Mouse (Mus musculus) 3134 (cell line): ENCODE measurements around the gene Ephb1.

ENCODE experiments used
- DNase-seq: peaks from one replicate; pipeline ENCODE4 v3.0.0-alpha.2; 2011; ENCODE audit warnings: low spot score; ENCODE audit not compliant: insufficient read length; ENCODE audit errors: extremely low read depth

The Ephb1 gene

DNA sequence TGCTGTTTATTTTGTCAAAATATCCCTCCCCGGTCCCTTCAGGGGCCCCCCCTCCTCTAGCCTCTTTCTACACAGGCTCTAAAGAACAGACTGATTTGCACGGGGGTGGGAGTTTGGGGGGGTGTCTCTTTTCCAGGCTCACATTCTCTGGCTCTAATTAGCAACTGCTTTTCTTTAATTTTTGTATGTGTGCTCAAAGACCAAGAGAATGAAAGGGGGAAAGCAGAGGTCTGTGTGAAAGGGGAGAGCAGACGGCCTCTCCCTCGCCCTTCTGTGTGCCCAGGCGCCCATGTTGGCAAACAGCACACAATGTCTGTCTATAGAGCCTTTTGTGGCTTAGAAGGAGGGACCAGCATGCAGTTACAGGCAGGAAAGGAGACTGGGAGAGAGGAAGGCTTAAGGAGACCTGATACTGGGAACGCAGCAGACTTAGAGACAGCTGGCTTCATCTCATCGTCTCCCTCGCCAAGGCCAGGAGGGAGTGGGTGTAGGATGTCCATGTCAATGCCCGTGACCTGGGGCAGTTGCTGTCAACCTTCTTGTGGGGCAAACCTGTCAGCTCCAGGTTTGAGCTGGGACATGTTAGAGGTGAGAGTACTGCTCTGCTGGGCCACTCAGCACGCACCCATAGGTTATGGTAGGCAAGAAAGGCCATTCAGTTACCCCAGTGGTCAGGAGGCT lies 172.5 kb downstream of the Ephb1 start:
- DNase-seq = no peak

DNA sequence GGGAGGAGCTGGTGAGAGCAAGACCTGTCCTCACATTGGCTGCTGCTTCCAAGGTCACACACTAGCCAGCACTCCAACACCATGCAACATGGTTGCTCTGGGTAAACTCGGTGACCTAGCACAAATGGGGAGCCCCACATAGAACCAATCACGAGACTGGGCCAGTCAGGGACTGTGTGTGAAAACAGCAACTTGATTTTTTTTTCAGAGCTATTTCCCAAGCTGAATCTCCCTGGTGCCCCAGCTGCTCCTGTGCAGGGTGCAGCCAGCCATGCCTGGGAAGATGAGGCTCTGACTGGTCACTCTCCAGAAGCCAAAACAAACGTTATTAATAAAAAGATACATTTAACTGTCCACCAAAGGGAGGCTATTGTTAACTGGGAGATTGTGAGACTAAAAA lies 173.2 kb downstream of the Ephb1 start:
- DNase-seq = no peak

DNA sequence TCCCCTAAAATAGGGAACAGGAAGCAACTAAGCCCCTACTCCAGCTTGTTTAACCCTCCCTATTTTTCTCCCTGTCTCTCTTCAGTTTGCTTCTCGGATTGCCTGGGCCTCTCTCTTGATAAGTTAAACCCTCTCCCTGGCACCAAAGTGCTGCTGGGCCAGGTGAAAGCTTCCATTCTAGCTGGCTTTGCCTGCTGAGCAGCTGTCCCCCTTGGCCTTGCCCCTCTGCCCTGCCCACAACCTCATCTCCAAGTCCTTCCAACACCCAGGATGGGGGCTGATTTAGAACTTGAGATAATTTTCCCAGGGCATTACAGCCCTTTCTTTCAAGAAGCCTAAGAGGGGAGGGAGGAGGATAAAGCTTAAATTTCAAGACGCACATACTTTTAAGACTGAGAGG lies 174.0 kb downstream of the Ephb1 start:
- no peak for DNase-seq

DNA sequence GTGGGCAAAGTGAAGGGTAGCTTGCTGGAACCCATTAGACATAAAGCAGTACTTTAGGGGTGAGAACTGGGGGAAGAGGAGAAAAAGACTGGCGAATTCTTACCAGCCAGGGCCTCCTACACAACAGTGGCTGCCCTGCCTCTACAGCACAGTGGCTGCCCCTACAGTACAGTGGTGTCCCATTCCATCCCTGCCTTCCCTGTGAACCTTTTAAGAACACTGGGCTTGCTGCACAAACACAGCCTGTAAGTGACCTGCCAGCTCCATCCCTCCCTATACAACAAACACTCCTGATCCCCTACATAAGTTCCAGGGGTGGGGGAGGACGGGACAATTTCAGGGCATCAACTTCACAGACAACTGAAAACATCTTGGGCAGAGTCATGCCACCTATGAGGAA lies 174.4 kb downstream of the Ephb1 start:
- DNase-seq = no peak

DNA sequence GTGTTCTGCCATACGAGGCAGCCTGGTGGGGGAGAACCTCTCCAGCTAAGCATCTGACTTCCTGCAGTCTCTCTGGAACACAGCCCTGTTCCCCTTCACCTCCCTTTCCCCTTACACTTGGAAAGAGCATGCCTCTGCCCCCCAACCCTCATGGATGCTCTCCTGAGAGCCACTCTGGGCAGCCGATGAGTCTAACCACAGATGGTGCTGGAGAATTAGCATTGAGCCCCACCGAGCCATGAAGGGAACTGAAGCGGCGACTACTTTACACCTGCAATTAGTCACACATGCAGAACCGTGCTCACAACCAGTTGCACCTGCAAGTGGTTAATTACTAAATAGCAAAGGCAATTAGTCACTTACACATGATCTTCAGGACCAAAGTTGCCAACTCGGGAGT lies 184.8 kb downstream of the Ephb1 start:
- no peak for DNase-seq

DNA sequence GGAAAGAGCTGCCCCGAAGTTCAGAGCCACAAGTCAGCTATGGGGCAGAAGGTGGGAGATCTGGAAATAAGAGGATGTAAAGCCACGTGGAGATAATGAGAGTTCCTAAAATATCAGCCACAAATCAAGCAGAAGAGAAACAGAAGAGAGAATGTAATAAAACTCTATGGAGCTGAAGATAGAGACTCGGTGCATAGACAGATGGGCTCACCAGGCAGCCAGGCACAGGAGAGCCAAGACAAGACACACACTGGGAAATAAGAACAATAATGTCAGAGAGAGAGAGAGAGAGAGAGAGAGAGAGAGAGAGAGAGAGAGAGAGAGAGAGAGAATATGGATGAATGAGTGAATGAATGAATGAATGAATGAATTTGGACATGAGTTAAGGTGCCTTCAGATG lies 198.6 kb downstream of the Ephb1 start:
- DNase-seq = no peak

DNA sequence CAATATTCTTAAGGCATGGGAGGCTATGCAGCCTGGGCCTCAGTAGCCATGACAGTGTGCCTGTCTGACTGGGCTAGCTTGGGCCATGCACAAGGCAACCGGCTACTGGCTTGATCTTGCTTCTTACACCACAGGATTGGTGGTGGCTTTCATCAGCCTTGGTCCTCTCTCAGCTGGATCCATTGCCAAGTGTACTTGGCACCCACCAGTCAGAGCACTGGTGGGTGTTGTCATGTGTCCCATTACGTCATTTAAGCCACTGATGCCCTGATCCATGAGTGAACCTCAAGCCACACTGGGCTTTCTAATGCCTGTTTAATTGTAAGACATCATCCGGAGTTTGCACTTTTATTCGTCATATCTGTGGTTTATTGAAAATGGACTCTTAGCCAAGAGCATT lies 215.3 kb downstream of the Ephb1 start:
- DNase-seq = no peak

DNA sequence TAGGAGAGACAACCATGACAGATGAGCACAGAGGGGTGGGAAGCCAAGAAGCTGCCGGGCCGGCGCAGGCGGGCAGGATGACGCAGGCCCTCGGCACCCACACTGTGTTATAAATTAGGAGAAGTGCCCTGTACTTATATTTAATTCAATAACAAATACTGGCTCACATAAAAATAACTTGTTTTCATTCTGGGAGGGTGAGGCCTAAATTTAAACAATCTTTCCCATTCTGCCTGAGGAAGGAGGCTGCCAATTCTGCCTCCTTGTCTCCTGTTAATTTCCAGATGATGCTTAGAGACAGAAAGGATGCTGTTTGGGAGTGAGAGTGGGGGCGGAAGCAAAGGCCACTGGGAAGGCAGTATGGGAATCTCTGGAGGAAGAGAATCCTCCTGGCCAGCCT lies 215.8 kb downstream of the Ephb1 start:
- DNase-seq = no peak

DNA sequence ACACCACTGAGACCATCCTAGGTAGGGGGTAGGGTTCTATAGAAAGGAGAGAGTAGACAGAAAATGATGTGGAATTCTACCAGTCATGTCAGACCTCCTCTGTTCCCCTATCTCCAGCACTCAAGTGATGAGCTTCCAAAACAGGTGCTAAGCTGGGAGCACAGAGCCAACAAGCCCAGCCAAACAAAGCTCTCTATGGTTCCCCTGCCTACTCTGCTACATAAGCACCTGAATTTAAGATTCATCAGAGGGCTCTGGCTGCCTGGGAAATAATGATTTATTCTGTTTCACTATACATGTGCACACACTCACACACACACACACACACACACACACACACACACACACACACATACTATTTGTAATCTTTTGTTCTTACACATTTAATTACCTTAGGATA lies 216.3 kb downstream of the Ephb1 start:
- no peak for DNase-seq

DNA sequence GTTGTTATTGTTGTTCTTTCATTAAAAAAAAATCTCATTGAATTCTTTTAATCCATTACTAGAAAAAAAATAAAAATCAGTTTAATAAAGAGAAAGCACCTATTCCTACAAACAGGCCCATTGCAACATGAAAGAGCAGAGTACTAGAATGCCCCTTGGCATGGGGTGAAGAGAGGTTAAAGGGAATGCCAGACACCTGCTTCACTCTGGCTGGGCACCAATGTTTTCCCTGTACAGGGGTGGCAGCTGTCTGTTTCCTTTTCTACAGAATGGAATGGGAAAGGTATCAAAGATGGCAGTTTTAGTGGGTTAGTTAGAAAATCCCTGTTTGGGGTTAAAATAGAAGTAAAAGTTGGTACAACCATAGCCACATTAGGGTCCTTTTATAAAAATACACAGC lies 224.0 kb downstream of the Ephb1 start:
- DNase-seq = no peak

DNA sequence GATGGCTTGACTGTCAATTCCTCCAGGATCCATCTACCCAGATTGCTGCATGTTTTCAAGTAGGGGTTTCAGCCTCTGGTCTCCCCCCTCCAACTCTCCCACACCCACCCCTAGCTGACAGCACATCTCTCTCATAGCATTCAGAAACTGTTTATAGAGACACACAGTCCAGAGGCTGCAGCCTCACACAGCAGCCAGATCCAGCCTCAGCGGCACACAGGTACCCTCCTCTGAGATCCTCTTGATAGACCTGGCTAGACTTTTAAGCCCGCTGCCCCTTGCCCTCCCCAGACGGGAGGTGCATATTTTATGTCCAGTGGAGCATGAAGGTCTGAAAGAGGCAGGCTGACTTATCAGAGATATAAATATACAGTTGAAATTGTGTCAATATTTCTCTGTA lies 228.0 kb downstream of the Ephb1 start:
- no peak for DNase-seq

DNA sequence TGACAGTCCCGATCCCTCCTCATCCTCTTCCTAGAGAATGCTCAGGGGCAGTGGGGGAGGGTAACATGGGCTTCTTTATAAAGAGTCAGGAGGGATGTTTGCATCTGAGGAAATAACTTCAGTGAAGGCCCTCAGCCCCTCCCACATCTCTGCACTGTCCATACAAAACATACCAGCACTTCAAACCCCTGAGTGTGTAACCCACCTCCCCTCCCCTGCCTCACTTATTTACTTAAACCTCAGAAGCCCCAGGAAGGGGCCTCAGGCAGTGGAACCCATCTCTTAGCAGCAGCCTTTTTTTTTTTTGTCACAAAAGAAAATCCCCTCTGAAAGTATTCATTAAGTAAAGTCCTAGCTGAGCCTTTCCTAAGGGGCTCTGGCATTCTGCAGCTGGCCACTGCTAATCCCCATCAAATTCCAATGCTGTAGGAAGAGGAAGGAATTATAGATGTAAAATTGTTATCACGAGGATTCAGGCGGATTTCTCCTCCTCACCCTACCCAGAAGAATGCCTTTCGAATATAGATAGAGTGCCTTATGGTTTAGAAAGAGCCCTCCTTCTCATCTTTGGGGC lies 231.5 kb downstream of the Ephb1 start:
- no peak for DNase-seq

DNA sequence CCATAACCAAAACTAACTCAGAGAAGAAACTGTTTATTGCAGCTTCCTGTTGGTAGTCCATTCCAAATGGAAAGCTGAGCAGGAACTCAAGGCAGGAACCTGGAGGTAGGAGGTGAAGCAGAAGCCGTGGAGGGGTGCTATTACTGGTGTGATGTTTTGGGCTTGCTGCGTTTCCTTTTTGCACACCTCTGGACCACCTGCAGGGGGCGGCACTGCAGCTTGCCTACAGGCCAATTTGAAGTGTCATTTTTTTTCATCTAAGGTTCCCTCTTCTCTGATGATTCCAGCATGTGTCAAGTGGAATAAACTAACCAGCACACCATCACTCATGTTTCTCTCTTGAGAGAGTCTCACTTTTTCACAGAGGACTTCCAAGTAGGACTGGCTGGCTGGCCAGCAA lies 235.1 kb downstream of the Ephb1 start:
- DNase-seq = no peak

DNA sequence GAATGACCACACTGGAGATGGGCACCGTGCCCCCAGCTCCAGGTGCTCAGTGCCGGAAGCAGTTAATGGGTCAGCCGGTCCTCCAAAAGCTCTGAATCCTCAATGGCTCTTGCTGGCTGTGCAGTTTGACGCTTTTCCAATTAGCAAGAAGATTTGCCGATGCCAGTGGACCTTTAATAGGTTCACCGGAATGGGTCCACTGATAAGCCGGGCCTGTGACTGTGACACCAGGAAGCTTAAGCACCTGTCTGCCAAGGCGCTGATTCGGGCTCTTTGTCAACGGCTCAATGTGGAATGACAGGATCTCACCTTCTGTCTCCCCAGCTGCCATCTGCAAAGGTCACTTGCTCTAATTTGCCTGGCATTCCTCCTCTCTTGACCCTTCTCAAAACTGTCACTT lies 239.2 kb downstream of the Ephb1 start:
- DNase-seq = no peak

DNA sequence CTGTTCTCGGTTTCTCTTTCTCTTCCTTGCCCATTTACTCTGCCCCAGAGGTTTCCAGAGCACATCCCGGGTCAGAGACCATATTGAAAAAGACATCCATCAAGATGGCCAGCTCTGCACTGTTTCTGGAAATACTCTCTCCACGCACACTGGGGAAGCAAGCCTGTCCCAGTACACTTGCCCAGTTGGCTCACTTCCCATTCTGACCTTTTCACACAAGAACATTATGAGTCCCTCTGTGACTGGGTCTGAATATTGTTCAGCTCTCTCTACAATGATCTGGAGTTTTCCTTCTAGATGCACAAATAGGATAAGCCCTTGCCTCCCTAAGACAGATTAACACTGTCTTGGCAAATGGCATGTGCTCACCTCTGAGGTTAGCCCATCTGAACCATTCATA lies 243.0 kb downstream of the Ephb1 start:
- DNase-seq = no peak

DNA sequence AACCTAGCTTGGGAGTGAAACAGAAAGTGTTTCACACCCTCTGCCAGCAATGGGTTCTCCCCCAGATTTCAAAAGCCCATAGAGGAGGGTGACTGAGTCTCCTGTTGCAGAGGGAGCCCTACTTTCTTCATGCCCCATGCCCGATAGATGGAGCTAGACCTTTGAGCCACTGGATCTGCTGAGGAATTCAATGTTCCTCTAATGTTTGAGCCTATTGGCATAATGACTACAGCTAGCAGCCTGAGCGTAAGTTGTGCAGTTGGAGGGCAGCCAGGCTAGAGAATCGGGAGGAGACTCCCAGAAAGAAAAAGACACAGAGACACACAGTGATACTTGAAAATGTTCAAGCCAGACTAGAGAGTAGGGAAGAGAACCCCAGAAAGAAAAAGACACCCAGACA lies 246.5 kb downstream of the Ephb1 start:
- DNase-seq = no peak

DNA sequence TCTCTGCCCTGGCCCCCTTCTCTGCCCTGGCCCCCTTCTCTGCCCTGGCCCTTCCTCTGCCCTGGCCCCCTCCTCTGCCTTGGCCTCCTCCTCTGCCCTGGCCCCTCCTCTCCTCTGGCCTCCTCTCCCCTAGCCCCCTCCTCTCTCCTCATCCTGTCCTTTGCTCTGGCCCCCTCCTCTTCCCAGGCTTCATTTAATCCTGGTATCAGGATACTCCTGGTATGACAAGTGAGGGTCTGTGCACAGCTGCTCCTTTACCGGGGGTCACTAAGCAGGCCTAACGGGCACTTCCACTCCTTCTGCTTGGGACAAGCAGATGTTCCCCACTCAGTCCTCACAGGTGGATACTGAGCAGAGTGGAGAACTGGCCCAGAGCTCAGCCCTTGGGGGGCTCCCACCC lies 247.3 kb downstream of the Ephb1 start:
- no peak for DNase-seq

DNA sequence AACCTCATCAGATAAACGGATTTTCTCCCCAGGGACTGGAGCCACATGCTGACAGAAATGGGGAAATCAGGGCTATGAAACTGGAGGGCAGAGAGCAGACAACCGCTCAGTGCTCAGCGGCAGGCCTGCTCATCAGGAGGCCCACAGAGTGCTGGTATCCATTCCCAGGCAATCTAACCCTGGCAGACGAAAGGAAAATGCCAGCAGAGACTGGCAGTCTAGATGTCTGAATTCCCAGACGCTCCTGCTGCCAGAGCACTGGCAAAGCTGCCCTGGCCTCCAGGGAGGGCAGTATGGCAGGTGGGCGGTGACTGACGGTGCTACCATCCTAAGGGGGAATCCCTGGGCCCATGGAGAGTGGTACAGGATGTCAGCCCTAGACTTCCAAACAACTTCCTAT lies 257.7 kb downstream of the Ephb1 start:
- DNase-seq = no peak

DNA sequence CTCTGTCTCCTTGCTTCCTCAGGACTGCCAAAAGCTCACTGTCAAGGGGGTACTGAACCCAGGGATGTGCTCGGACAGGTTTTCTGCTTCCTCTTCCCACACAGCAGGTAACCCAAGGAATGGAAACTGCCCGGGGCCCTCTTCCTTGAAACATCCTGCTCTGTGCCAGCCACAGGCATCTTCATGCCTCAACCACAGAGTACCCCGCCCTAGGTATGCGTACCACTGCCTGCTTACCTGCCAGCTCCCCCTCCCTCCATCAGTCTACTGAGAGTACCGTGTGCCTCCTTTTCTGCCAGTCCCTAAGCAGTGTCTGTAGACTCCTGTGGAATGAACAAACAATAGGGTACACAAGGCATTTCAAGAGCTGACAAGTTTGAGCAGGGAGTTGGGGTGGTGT lies 265.9 kb downstream of the Ephb1 start:
- no peak for DNase-seq

DNA sequence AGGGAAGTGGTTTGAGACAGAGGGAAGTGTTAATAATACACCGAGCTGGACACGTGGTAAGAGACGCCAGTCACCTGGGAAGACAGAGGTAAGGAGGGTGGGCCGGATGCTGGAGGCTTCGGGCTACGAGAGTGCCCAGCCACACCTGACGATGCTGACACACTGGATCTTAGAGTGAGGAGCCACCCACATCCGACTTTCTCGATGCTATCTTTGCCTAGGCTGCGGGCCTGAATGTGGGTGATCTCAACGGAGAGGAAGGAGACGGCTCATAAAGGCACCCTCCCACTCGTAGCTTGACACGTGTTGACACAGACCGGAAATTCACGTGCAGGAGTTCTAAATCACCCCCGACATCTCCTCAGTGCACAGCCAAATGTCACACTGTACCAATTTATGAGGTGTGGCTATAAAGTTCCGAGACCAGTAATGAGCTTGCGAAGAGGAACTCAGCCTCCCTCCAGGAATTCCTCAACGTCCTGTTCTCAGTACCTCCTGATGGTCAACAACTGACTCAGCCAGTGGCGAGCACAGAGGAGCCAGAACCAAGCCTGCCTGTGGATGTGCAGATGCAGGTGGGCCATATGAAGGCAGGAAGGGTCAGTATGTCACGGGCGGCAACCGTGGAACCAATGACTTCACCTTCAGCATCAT lies 268.3 kb downstream of the Ephb1 start:
- DNase-seq = no peak

DNA sequence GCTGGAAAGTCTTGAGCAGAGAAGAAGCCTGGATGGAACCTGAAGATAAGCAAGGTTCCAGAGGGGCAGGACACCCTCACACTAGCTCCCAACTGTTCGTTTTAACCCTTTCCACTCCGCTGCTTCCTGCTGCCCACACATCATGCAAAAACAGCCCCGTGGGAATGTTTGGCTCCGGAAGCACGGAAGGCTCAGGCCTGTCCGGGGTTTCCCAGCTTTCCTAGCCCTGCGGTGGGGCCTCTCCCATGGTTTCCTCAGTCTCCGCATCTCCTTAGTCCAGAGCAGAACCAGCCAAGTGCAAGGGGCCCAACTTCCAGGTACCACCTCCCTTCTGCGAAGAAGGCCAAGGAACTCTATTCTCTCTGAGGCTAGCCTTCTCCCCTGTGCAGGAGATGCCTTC lies 269.0 kb downstream of the Ephb1 start:
- no peak for DNase-seq

DNA sequence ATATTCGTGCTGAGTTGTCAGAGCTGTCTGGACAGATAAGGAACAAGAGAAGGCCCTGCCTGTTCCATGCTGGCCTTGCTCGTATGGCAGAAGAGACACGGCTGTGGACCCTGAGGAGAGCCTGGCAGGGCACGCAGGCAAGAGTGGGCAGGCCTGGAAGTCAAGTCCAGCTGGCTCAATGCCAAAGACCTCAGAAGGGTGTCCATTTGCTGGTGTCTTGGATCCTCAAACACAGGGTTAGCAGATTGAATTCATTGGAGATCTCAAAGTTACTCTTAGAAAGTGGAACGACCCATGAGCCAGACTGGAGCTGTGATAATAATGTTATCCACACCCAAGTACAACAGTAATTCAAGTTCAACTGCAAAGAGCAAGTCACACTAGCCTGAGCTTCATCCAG lies 273.6 kb downstream of the Ephb1 start:
- no peak for DNase-seq

DNA sequence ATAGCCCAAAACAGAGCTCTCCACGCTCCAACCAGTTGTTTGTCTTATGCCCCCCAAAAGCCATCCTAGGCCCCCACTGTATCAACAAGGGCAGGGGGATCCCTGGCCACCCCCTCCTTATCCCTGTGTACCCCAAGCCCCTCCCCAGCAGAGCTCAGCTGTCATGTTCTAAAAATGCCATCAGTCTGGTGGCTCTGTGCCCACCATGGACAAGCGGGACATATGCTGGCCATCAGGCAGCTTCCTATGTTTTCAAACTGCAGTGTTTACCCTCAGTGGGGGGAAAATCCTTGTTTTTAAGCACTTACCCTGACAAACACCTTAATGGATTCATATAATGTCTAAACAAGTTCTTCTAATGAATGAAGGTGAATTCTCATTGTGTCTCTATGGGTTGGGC lies 275.3 kb downstream of the Ephb1 start:
- no peak for DNase-seq
